Mouse (Mus musculus): ENCODE measurements around the gene Arhgef33.
"Not testable (repeated sequence)": the region's sequence is repeated elsewhere in the genome, so short reads cannot be mapped to it uniquely, and the experiment has no call there.

The Arhgef33 gene

GRCm38 (mm10) chr17:80346591-80347125 lies 39.5 kb downstream of the Arhgef33 start:
- DNase-seq (ENCODE audit: low spot score) = peak; percentile 14

GRCm38 (mm10) chr17:80347234-80347633 lies 40.0 kb downstream of the Arhgef33 start:
- DNase-seq (ENCODE audit: low spot score) = no peak

DNA sequence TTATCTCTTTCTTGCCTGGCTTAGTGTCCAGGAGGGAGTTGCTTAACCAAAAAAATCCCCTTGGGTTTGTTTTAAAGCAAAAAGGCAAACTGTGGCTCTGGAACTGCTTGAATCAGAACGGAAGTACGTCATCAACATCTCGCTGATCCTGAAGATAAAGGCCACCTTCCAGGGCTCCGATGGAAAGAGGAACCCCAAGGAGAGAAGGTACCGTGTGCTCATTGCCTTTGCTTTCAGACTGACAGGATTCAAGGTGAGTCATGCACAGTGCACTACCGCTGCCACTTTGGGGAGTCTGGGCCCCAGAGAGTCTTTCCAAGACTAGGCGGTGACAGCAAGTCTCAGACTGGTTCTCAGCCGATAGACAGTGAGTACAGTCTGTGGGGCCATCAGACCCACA lies 53.0 kb downstream of the Arhgef33 start:
- no peak for DNase-seq (ENCODE audit: low spot score)

DNA sequence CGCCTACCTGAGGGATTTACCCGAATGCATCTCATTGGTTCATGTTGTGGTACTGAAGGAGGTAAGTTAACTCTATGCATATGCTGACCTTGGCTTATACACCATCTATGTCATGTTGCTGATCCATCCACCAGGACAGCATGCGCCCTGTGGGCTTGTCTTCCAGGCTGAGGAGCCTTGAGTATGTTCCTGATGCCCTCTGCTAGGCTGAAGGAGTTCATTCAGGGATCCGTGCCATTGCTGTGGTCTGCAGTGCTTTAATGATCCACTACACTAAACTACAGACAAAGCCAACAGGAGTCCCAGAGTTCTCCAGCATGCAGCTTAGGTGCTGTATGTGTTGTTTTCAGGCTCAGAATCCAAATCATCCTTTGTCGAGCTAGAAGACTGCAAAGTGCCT lies 60.1 kb downstream of the Arhgef33 start:
- no peak for DNase-seq (ENCODE audit: low spot score)

GRCm38 (mm10) chr17:80368606-80369005 lies 61.4 kb downstream of the Arhgef33 start:
- no peak for DNase-seq (ENCODE audit: low spot score)

DNA sequence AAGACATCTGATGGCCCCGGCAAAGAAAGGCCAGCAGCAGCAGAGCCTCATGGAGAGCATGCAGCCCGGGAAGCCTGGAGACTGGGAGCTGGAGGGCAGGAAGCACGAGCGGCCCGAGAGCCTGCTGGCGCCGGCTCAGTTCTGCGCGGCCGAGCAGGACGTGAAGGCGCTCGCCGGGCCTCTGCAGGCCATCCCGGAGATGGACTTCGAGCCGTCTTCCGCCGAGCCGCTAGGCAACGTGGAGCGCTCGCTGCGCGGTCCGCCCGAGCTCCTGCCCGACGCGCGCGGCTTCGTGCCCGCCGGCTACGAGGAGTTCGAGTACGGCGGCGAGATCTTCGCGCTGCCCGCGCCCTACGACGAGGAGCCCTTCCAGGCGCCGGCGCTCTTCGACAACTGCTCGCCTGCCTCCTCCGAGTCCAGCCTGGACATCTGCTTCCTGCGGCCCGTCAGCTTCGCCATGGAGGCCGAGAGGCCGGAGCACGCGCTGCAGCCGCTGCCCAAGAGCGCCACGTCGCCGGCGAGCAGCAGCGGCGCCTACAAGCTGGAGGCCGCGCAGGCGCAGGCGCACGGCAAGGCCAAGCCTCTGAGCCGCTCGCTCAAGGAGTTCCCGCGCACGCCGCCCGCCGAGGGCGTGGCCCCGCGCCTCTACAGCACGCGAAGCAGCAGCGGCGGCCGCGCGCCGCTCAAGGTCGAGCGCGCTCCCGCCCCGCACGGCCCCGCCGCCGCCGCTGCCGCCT lies 66.0 kb downstream of the Arhgef33 start, which contains the start of gene Gm10190:
TSS of gene Gm10190 (minus strand) at position 553 of the 737 bp plus-strand sequence.
- peak; percentile 88 for DNase-seq (ENCODE audit: low spot score)

- DNase-seq (ENCODE audit: low spot score) = no peak
These were observed 66.5 kb downstream of the Arhgef33 start for GRCm38 (mm10) chr17:80373726-80374096.

- not testable (repeated sequence) for DNase-seq (ENCODE audit: low spot score)
These were observed 71.2 kb downstream of the Arhgef33 start for GRCm38 (mm10) chr17:80378386-80378785.

DNA sequence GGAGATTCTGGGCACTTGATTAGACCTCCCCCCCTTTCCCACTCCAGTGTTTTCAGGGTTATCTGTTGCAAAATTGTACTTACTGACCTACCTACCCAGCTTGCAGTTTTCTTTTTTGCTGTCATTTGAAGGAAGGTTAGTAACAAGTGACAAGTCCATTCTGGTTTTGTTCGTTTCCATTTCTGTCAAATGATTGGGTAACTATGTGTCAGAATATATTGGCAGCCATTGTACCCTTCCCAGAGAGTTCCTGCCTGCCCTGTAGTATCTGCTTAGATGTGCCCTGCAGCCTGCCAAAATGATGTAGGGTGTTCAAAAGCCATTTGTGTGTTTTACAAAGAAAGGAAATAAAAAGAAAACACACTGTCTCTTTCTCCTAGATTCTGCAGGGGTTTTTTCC lies 78.5 kb downstream of the Arhgef33 start:
- DNase-seq (ENCODE audit: low spot score) = no peak

GRCm38 (mm10) chr17:80390024-80390423 lies 82.8 kb downstream of the Arhgef33 start:
- DNase-seq (ENCODE audit: low spot score) = no peak

DNA sequence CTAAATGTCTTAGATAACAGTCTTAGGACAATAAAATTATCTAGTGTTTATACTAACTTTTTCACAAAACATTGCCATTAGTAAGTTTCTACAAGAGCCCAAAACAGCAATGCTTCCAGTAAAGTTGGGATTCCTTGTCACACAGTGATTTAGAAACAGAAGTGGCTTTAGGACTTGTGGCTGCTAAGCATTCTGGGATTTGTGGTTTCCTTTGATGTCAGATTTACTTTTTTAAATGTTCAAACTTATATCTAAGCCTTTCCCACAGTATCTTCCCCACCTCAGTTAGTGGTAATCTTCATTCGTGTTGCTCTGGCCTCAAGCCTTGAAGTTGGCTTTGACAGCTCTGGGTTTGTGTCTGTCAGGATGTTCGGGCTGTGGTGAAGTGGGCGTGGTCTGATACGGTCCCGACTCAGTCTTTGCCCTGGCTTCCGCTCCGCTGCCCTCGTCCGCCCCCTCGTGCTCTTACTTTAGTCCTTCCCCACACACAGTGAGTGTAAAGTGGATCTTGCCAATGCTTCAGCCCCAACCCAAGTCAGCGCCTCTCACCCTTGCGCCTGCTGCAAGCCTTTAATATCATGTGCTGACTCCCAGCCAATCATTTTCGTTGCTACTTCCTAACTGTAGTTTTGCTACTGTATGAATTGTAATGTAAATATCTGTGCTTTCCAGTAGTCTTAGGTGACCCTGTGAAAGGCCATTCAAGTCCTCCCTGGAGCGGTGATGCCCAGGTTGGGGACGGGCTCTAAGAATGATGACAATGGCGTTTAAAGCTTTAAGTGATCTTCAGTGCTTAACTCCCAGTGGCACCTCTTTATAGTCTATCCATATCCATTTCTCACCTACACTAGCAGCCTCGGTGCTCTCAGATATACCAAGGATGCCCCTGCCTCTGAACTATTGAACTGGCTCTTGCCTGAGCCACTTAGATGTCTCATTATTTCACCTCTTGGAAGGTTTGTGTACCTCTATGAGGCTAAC lies 84.5 kb downstream of the Arhgef33 start:
- DNase-seq (ENCODE audit: low spot score) = peak; percentile 60

DNA sequence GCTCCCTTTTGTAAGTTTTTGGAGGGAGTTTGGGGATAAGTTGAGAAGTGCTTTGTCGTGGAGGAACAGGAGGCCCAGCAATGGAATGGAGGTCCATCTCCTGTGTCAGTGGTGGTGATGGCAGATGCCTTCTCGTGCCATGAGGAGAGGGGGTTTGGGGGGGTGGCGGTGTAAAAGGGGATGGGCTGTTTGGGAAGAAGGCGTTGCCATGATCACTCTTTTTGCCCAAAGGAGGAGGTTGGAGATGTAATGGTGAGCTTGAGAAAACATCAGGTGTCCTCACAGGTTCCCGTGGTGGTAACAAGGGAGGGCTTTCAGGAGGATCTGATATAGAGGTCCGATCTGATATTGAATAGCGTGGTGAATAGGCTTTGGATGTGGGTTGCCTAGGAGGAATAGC lies 91.0 kb downstream of the Arhgef33 start:
- DNase-seq (ENCODE audit: low spot score) = no peak

DNA sequence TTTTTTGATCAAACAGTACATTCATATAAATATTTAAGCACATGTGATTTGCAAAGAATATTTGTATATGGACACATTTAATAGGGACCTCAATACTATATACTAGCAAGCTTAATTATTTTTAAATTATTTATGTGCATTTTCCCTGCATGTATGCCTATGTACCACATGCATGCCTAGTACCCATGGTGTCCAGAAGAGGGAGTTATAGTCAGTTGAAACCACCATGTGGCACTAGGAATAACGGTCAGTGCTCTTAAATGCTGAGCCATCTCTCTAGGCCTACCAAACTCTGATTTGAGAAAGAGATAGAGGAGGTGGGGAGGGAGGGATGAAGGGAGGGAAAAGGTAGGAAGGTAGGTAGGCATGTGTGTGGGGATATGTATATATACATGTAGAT lies 104.0 kb downstream of the Arhgef33 start:
- DNase-seq (ENCODE audit: low spot score) = no peak

- no peak for DNase-seq (ENCODE audit: low spot score)
These were observed 111.5 kb downstream of the Arhgef33 start for GRCm38 (mm10) chr17:80418572-80419210.

- no peak for DNase-seq (ENCODE audit: low spot score)
These were observed 113.8 kb downstream of the Arhgef33 start for GRCm38 (mm10) chr17:80420998-80421397.

GRCm38 (mm10) chr17:80426171-80426570 lies 119.0 kb downstream of the Arhgef33 start:
- DNase-seq (ENCODE audit: low spot score) = no peak

GRCm38 (mm10) chr17:80426901-80427300 lies 119.7 kb downstream of the Arhgef33 start:
- no peak for DNase-seq (ENCODE audit: low spot score)

- DNase-seq (ENCODE audit: low spot score) = no peak
These were observed 120.8 kb downstream of the Arhgef33 start for GRCm38 (mm10) chr17:80427966-80428365.

DNA sequence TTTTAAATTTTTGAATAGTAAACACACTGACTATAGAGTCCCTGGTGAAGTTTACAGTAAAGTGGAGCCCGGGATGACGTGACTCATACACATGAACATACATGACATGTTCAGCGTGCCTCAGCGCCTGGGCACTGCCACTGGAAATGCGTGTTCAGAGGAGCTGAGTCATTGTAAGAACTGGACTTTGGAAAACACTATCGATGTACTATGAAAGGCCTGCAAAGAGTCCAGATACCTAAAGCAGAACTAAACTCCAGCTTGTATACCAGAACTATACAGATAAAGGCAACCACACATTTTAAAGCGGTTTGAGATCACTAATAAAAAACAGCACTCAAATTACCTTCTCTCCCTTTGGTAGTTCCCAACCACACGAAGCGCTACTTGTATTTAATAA lies 124.8 kb downstream of the Arhgef33 start:
- DNase-seq (ENCODE audit: low spot score) = no peak

- DNase-seq (ENCODE audit: low spot score) = no peak
These were observed 127.2 kb downstream of the Arhgef33 start for GRCm38 (mm10) chr17:80434430-80434829.

GRCm38 (mm10) chr17:80435680-80436079 lies 128.5 kb downstream of the Arhgef33 start:
- DNase-seq (ENCODE audit: low spot score) = no peak

DNA sequence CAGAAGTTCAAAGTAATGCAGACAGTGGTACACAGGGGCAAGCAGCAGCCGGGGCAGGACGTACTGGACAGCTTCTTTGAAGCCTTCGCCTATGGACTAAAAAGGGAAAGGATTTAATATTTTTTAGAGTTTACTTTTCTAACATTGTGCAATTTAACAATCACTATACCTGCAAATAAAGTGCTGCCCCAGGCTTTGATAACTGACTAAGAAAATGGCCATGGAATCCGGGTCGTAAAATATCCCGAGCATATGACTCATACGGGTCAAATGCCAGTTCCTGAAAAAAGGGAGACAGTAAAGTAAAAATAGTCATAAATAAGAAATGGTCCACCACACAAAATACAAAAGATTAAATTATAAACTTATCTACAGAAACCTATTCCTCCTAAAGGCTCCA lies 138.2 kb downstream of the Arhgef33 start:
- no peak for DNase-seq (ENCODE audit: low spot score)
